Mouse (Mus musculus): ENCODE measurements at regions not wholly inside any gene's neighbourhood (a gene's known extent, or its start where the extent isn't known, plus 50 kb on each side); places are given as distances from the start of the nearest gene placed in this dataset.

DNA sequence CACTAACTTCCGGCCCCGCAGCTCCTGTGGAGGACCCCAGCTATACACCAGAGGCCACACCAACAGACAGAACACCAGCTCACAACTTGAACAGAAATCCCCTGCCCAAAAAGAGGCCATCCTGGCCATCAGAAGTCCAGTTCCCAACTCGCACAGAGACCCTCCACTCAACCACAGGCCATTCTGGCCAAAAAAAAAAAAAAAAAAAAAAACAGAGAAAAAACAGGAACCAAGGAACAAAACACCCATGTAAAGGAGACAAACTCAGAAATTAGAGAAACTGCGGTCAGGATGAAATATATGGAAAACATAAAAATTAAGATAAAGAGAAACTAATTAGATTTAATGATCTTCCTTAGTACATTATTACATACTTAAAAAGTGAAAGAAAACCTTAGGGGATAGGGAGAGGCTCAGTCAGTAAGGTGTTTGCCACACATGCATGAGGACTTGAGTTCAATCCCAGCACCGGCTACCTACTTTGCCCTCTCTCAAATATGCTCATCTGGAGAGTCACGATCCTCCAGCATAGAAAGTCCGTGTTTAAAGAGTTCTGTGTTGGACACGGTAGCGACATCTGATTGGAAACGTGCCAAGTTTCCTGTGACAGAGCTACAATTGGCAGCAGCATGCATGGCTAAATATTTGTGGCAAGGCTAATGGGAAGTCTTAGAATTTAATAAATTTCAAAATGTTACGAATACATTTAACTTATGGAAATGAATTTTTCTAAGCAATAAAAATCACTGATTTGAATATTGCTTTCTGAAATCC, 51.9 kb upstream of the Pde7b start:
- DNase-seq = no peak

GRCm38 (mm10) chr10:20775731-20776429, 51.0 kb upstream of the Pde7b start:
- DNase-seq = no peak

Measured in gastrocnemius, postnatal 10 days (tissue).